Comparison of ENCODE assay signal across 29 mouse cellular contexts in the genomic region with DNA sequence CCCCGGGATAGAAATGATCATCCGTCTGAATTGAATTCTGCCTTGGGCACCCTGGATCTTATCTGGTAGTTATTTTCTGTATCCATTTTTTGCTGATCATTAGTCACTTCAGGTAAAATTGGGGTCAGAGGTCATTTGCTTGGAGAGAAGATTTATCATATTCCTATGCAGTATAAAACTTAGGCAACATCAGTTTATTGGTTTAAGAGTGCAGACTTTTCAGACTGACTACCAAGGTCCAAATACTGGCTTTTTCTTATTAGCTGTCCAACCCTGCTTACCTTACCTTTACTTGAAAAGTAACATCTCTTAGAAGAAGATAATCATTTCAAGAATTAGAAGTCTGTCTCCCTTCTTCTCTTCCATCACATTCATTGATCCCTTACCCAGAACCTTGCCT. TPM values are rescaled to one million over a fixed set of nuclear protein-coding genes. Genes with fewer than 3 reads are reported as not detected.
"Had no signal": no experiment of that assay in that cellular context is flagged by ENCODE, and none has a peak within 500 bp of the region (broad histone marks: within the 10 kb centered on the region; RNA-seq: fewer than 3 reads in every experiment).

No protein-coding gene starts in this region.

- H3K27me3 ChIP-seq: heart, embryonic 12.5 days; hindbrain, embryonic 13.5 days; hindbrain, embryonic 15.5 days; limb, embryonic 13.5 days; limb, embryonic 15.5 days had no signal

- H3K27ac ChIP-seq: gastrocnemius, adult 2 months; heart, adult 2 months; hindbrain, embryonic 10.5 days; hindbrain, embryonic 13.5 days; hindbrain, embryonic 15.5 days; hindbrain, postnatal 0 days; limb, embryonic 13.5 days; limb, embryonic 15.5 days; liver, embryonic 14.5 days had no signal

- H3K9me3 ChIP-seq: heart, embryonic 12.5 days; hindbrain, embryonic 10.5 days; hindbrain, embryonic 13.5 days; hindbrain, embryonic 15.5 days; limb, embryonic 13.5 days; limb, embryonic 15.5 days had no signal

- H3K36me3 ChIP-seq: heart, embryonic 12.5 days; hindbrain, embryonic 10.5 days; hindbrain, embryonic 13.5 days; hindbrain, embryonic 15.5 days; limb, embryonic 13.5 days; limb, embryonic 15.5 days had no signal

- ATAC-seq: hindbrain, postnatal 0 days had no signal

- H3K4me3 ChIP-seq: gastrocnemius, adult 2 months; heart, adult 2 months; heart, embryonic 12.5 days; hindbrain, embryonic 10.5 days; hindbrain, embryonic 13.5 days; hindbrain, embryonic 15.5 days; limb, embryonic 13.5 days; limb, embryonic 15.5 days had no signal

- H3K4me2 ChIP-seq: heart, embryonic 12.5 days; hindbrain, embryonic 13.5 days; hindbrain, embryonic 15.5 days; limb, embryonic 13.5 days; limb, embryonic 15.5 days; liver, embryonic 11.5 days had no signal

- H3K4me1 ChIP-seq: hindbrain, embryonic 13.5 days; hindbrain, embryonic 15.5 days; limb, embryonic 13.5 days; limb, embryonic 15.5 days had no signal

- DNase-seq: gastrocnemius, adult 2 months; gastrocnemius, postnatal 10 days; gastrocnemius, postnatal 25 days; heart, adult 2 months; heart, postnatal 10 days; heart, postnatal 4 days; kidney, adult 18-20 months; kidney, adult 8-10 months; kidney, postnatal 10 days; kidney, postnatal 25 days; layer of hippocampus, adult 9-11 months; layer of hippocampus, postnatal 36 days; left cerebral cortex, postnatal 4 days had no signal

- H3K9ac ChIP-seq: heart, embryonic 12.5 days; hindbrain, embryonic 13.5 days; hindbrain, embryonic 15.5 days; limb, embryonic 13.5 days; limb, embryonic 15.5 days; liver, embryonic 14.5 days had no signal

RNA-seq across cellular contexts. Expression of gene Fam186a, which starts 12.9 kb away (rescaled TPM):
- total RNA-seq: granulocyte monocyte progenitor cell, adult 5-6 weeks; heart, postnatal 10 days; left cerebral cortex, postnatal 10 days had no signal
- polyA plus RNA-seq: heart, embryonic 12.5 days; heart, embryonic 14.5 days; heart, embryonic 16.5 days; hindbrain, embryonic 10.5 days; hindbrain, embryonic 13.5 days; hindbrain, embryonic 15.5 days; hindbrain, postnatal 0 days; kidney, embryonic 14.5 days; large intestine, adult 2 months; limb, embryonic 11.5 days; limb, embryonic 15.5 days; liver, embryonic 11.5 days; liver, embryonic 14.5 days had no signal
